Mouse (Mus musculus): ENCODE measurements around the gene Taar8c. TPM values are rescaled to one million over a fixed set of nuclear protein-coding genes. Genes with fewer than 3 reads are reported as not detected.

Taar8c gene
- not detected for polyA plus RNA-seq (2014; fragmentation: Illumina TruSeq; extraction: RNeasy Lipid Tissue Mini Kit (QIAGEN cat#74804); ENCODE audit: low read depth, low replicate concordance)

GRCm38 (mm10) chr10:24101812-24102211, at the start of gene Taar8c:
Taar8c (minus strand) TSS chr10:24101912.

GRCm38 (mm10) chr10:24149135-24149781, 47.5 kb upstream of the Taar8c start, which contains the start of gene Stx7:
Stx7 (plus strand) TSS chr10:24149302.

GRCm38 (mm10) chr10:24109434-24109833, 7.7 kb upstream of the Taar8c start, which contains the start of gene Taar9:
Taar9 (minus strand) TSS chr10:24109534.

DNA sequence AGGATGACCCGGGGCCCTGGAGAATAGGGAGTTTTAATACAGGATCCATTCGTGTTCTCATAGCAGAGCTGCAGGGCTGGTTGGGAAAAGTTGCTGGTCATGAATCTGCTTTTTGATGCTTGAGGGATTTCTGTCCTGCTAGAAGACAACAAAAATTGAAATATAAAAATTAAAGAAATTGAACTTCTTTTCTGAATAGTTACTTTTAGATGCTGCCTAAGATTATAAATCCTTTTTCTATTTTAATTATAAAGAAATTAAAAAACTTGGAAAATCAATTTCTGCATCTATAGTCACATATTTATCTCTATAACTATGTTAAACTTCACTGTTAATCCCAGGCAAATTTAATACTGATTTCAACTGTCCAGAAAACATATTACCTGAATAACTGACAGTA, 9.5 kb downstream of the Taar8c start, which contains the start of gene Taar8b:
Gene Taar8b, minus strand, starts transcription at position 101 of the 400 bp plus-strand sequence.

GRCm38 (mm10) chr10:24076200-24076599, 25.5 kb downstream of the Taar8c start, which contains the start of gene Taar8a:
Taar8a (plus strand) TSS chr10:24076500.

Other genes starting within 250 kb of the Taar8c start
- gene Vnn1, start 207.2 kb downstream of the Taar8c start, polyA plus RNA-seq (2014; fragmentation: Illumina TruSeq; extraction: RNeasy Lipid Tissue Mini Kit (QIAGEN cat#74804); ENCODE audit: low read depth, low replicate concordance) = 0.55 TPM
- not detected for gene Taar1, start 181.6 kb downstream of the Taar8c start, polyA plus RNA-seq (2014; fragmentation: Illumina TruSeq; extraction: RNeasy Lipid Tissue Mini Kit (QIAGEN cat#74804); ENCODE audit: low read depth, low replicate concordance)
- gene Taar2, start 163.3 kb downstream of the Taar8c start, polyA plus RNA-seq (2014; fragmentation: Illumina TruSeq; extraction: RNeasy Lipid Tissue Mini Kit (QIAGEN cat#74804); ENCODE audit: low read depth, low replicate concordance) = not detected
- gene Taar3, start 152.4 kb downstream of the Taar8c start, polyA plus RNA-seq (2014; fragmentation: Illumina TruSeq; extraction: RNeasy Lipid Tissue Mini Kit (QIAGEN cat#74804); ENCODE audit: low read depth, low replicate concordance) = not detected
- gene Taar4, start 141.4 kb downstream of the Taar8c start, polyA plus RNA-seq (2014; fragmentation: Illumina TruSeq; extraction: RNeasy Lipid Tissue Mini Kit (QIAGEN cat#74804); ENCODE audit: low read depth, low replicate concordance) = not detected
- not detected for gene Taar5, start 131.2 kb downstream of the Taar8c start, polyA plus RNA-seq (2014; fragmentation: Illumina TruSeq; extraction: RNeasy Lipid Tissue Mini Kit (QIAGEN cat#74804); ENCODE audit: low read depth, low replicate concordance)
- gene Taar6, start 116.3 kb downstream of the Taar8c start, polyA plus RNA-seq (2014; fragmentation: Illumina TruSeq; extraction: RNeasy Lipid Tissue Mini Kit (QIAGEN cat#74804); ENCODE audit: low read depth, low replicate concordance) = not detected
- gene Taar7a, start 108.4 kb downstream of the Taar8c start, polyA plus RNA-seq (2014; fragmentation: Illumina TruSeq; extraction: RNeasy Lipid Tissue Mini Kit (QIAGEN cat#74804); ENCODE audit: low read depth, low replicate concordance) = not detected
- gene Taar7b, start 102.0 kb downstream of the Taar8c start, polyA plus RNA-seq (2014; fragmentation: Illumina TruSeq; extraction: RNeasy Lipid Tissue Mini Kit (QIAGEN cat#74804); ENCODE audit: low read depth, low replicate concordance) = not detected
- gene Taar7d, start 74.7 kb downstream of the Taar8c start, polyA plus RNA-seq (2014; fragmentation: Illumina TruSeq; extraction: RNeasy Lipid Tissue Mini Kit (QIAGEN cat#74804); ENCODE audit: low read depth, low replicate concordance) = not detected
- not detected for gene Taar7e, start 64.3 kb downstream of the Taar8c start, polyA plus RNA-seq (2014; fragmentation: Illumina TruSeq; extraction: RNeasy Lipid Tissue Mini Kit (QIAGEN cat#74804); ENCODE audit: low read depth, low replicate concordance)
- not detected for gene Taar7f, start 52.4 kb downstream of the Taar8c start, polyA plus RNA-seq (2014; fragmentation: Illumina TruSeq; extraction: RNeasy Lipid Tissue Mini Kit (QIAGEN cat#74804); ENCODE audit: low read depth, low replicate concordance)
- not detected for gene Taar8a, start 25.4 kb downstream of the Taar8c start, polyA plus RNA-seq (2014; fragmentation: Illumina TruSeq; extraction: RNeasy Lipid Tissue Mini Kit (QIAGEN cat#74804); ENCODE audit: low read depth, low replicate concordance)
- gene Taar8b, start 9.6 kb downstream of the Taar8c start, polyA plus RNA-seq (2014; fragmentation: Illumina TruSeq; extraction: RNeasy Lipid Tissue Mini Kit (QIAGEN cat#74804); ENCODE audit: low read depth, low replicate concordance) = not detected
- gene Taar9, start 7.6 kb upstream of the Taar8c start, polyA plus RNA-seq (2014; fragmentation: Illumina TruSeq; extraction: RNeasy Lipid Tissue Mini Kit (QIAGEN cat#74804); ENCODE audit: low read depth, low replicate concordance) = not detected
- gene Stx7, start 47.4 kb upstream of the Taar8c start, polyA plus RNA-seq (2014; fragmentation: Illumina TruSeq; extraction: RNeasy Lipid Tissue Mini Kit (QIAGEN cat#74804); ENCODE audit: low read depth, low replicate concordance) = 47.7 TPM
- gene Moxd1, start 121.6 kb upstream of the Taar8c start, polyA plus RNA-seq (2014; fragmentation: Illumina TruSeq; extraction: RNeasy Lipid Tissue Mini Kit (QIAGEN cat#74804); ENCODE audit: low read depth, low replicate concordance) = 0.60 TPM